Mouse (Mus musculus): Measurements from ENCODE around the gene Gm11084.
"Not testable (repeated sequence)": the region's sequence is repeated elsewhere in the genome, so short reads cannot be mapped to it uniquely, and the experiment has no call there.

The Gm11084 gene

DNA sequence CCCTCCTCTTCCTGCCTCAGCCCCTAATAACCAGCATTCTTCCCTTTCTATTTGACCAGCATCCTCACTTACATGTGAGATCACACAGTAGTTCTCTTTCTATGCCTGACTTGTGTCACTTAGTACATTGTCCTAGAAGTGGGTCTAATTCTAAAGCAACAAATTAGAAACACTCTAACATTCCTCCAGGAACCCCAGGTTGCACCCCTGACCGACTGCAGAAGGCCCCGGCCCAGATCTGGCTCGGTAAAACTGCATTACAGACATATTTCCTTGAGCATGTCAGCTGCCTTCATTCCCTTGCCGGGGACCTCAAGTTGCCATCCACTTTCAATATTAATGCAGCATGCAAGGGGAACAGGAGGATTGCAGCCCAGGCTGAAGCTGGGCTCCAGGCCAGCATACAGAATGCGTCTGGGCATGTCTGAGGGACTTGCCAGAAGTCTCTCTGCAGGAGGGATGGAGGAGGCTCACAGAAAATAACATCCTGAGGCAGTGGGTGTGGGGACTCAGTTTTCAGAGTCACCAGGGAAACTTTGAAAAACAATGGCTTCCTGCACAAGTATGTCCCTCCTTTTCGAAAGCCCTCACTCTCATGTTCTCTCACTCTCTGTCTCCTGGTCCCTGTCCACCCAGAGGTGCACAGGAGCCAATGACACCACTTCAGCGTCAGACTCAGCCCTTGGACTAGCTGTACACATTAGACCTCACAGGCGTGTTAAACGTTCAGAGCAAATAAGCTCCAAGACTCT lies 9.0 kb upstream of the Gm11084 start:
- DNase-seq (ENCODE audit: inconsistent ontology term) = peak; percentile 87

GRCm38 (mm10) chr2:72994165-72994564 lies 7.6 kb upstream of the Gm11084 start:
- DNase-seq (ENCODE audit: inconsistent ontology term) = no peak

- no peak for DNase-seq (ENCODE audit: inconsistent ontology term)
Measured at GRCm38 (mm10) chr2:72992497-72992896, 6.0 kb upstream of the Gm11084 start.

- not testable (repeated sequence) for DNase-seq (ENCODE audit: inconsistent ontology term)
Measured at GRCm38 (mm10) chr2:72988945-72989344, 2.4 kb upstream of the Gm11084 start.

DNA sequence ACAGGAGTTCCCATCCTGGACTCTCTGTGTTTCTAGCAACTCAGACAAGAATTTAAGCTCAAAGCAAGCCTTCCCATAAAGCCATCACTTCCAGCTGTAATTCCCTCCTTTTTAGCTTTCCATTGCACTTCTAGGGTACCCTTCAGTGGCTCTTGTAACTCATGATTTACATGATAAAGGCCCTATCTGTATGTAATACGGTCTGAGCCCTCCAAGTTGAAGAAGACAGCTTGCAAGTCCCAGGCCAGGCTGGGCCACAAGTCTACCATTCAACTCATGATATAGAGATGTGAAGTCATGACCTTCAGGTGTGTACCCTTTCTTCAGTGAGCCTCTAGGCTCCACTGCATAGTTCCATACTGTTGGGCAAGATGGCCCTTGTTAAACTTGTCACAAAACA lies 1.0 kb downstream of the Gm11084 start:
- DNase-seq (ENCODE audit: inconsistent ontology term) = no peak

DNA sequence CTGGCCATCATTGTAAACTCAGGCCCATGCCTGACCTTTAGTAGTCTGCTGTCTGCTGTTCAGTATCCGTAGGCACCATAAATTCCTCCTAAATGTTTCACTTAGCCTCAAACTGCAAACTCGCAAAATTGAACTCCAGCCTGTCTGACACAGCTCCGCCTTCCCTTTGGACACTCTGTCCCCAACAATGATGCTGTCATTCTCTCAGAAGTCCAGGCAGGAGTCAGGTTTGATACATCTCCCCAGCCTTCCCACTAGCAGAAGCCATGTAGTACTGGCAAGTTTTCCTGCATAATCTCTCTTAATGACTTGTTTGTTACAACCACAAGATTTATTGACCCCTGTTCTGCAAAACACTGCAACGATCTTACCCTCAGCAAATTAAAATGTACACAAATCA lies 1.7 kb downstream of the Gm11084 start:
- no peak for DNase-seq (ENCODE audit: inconsistent ontology term)

DNA sequence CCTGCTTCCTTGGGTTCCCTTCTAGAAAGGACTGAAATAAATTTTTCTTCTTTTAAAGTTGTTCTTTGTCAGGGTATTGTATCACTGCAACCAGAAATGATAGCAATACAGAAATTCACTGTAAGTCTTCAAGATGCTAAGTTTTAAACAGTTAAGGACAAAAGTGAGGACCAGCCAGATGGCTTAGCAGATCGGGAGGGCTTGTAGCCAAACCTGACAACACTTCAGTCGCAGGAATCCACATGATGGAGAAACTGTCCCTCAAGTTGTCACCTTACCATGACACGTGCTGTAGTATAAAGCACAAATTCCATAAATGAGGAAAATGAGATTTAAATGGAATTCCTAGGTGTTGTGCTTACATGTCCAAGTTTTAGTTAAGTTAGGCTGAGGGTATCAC lies 3.3 kb downstream of the Gm11084 start:
- no peak for DNase-seq (ENCODE audit: inconsistent ontology term)

GRCm38 (mm10) chr2:72982110-72982785 lies 4.3 kb downstream of the Gm11084 start:
- no peak for DNase-seq (ENCODE audit: inconsistent ontology term)

GRCm38 (mm10) chr2:72981441-72982109 lies 4.9 kb downstream of the Gm11084 start:
- no peak for DNase-seq (ENCODE audit: inconsistent ontology term)

- DNase-seq (ENCODE audit: inconsistent ontology term) = no peak
Measured at GRCm38 (mm10) chr2:72981075-72981420, 5.5 kb downstream of the Gm11084 start.

DNA sequence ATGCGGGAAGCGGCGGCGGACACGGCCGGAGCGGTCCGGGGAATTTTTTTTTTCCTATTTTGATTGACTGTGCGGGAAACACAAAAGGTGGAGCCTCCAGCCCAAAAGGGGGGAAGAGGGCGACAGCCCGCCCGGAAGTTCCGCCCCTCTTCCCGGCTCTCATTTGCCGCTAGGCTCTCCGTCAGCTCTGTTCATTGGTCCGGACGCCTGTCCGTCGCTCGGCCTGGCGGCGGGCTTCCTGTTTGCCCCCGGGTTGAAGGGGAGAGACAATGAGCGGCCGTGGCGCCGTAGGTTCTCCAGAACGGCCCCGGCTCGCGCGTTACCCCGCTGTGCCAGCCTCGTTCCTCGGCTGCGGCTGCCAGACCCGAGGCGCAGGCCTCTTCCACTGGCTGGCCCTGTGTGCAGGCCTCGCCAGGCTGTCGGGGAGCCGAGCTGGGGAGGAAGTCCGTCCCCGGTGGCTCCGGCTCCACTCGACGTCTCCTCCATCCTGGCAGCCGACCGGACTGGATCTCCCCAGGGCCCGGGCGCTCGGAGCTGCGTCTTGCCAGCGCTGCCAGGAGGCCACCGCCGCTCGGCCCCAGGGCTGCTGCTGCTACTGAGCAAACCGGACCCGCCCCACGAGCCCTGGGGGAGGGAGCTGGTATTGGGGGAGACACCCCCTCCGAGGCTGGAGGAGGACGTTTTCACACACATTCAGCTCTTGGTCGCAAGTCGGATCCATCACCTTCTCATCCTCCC lies 6.0 kb downstream of the Gm11084 start, which contains the start of gene Sp3:
Sp3 (minus strand) TSS at position 110 of the 738 bp plus-strand sequence.
- peak; percentile 99 for DNase-seq (ENCODE audit: inconsistent ontology term)

- DNase-seq (ENCODE audit: inconsistent ontology term) = peak; percentile 97
Measured at GRCm38 (mm10) chr2:72979659-72980071, 6.9 kb downstream of the Gm11084 start.

DNA sequence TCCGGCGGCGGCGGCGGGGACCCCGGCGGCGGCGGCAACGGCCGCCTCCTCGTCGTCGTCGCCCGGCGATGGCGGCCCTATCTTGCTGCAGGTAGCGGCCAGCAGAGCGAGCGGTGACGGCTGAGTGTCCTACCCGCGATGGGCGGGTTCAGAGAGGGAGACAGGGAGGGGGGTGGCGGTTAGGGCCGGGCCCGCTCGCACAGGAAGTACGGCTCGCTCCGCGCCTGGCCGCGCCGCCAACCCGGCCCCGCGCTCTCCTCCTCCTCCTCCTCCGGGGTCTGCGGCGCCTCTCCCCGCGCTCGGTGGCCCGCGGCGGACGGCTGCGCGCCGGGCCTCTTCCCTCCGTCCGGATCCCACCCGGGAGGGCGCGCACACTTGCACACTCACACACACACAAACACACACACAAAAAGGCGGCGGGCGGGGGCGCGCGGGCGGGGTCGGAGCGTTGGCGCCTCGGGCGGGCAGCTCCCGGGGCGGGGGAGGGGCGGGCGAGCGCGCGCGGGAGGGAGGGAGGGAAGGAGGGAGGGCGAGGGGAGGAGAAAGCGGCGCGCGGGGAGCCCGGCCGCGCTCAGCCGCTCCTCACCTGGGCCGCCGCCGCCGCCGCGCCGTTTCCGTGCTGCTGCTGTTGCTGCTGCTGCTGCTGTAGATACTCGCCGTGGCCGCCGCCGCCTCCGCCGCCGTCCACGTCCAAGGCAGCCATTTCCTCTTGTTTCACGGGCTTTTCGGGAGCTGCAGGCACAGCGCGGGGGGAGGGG lies 7.4 kb downstream of the Gm11084 start:
- DNase-seq (ENCODE audit: inconsistent ontology term) = peak; percentile 95

GRCm38 (mm10) chr2:72978473-72978872 lies 8.0 kb downstream of the Gm11084 start:
- DNase-seq (ENCODE audit: inconsistent ontology term) = peak; percentile 74

- DNase-seq (ENCODE audit: inconsistent ontology term) = no peak
Measured at GRCm38 (mm10) chr2:72977272-72977671, 9.2 kb downstream of the Gm11084 start.

DNA sequence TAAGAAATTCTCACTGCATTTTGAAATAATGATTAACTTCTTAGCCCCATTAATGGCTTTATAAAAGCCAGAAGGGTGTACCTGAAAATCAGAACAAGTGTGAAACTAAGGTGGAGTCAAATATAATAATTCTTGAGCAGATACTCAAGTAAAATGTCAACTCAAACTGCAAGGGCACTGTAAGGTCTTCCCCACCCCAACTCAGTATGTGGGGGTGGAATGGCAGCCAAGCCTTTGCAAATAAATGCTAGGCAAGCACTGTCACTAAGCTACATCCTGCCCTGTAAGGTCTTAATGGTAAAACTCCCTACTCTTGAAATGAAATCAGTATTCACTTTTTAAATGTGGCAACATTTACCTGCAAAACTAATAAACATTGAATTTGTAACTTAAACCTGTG lies 10.5 kb downstream of the Gm11084 start:
- DNase-seq (ENCODE audit: inconsistent ontology term) = no peak

DNA sequence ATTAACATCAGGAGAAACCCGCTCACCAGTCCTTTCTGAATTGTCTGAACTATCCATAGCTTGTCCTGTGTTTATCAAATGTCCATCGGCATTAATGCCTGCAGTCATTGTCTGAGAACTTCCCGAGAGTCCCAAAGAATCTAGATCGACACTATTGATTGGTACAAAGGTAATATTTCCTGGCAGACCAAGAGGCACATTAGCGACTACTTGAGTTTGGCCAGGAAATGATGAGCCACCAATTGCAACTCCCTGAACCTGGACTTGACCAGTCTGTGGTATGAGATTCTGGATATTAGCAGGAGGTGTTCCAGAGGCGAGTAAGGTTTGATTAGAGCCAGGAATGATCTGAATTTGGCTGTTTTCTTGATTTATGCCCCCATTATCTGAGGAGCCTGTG lies 15.7 kb downstream of the Gm11084 start:
- DNase-seq (ENCODE audit: inconsistent ontology term) = no peak

DNA sequence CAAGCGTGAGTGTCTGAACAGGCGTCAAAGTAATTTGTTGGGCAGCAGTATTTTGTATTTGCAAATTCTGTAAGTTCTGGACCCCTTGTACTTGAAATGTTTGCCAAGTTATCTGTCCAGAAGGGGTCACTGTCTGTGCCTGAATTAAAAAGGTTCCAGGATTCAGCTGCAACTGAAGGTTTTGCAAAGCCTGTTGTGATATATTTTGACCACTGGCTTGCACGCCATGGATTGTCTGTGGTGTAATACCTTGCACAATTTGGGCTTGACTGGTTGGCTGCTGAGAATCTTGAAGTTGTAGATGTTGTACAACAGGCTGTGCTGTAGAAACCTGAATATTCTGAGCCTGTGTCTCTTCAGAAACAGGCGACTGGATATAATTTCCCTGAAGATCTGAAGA lies 16.2 kb downstream of the Gm11084 start:
- DNase-seq (ENCODE audit: inconsistent ontology term) = no peak

DNA sequence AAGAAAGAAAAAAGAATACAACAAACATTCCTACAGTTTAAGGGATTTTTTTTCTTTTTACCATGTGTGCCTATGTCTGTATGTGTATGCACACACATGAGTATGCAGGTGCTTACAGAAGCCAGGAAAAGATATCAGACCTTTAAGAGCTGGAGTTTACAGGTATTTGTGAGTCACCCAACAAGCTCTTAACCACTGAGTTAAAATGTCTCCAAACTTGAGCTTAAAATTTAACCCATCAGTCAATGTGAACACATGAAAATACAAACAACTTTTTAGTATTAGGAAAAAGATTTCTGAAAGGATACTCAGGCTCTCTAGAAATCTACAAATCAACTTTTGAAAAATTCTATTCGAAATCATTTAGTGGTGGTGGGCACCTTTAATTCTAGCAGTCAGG lies 18.0 kb downstream of the Gm11084 start:
- DNase-seq (ENCODE audit: inconsistent ontology term) = no peak

DNA sequence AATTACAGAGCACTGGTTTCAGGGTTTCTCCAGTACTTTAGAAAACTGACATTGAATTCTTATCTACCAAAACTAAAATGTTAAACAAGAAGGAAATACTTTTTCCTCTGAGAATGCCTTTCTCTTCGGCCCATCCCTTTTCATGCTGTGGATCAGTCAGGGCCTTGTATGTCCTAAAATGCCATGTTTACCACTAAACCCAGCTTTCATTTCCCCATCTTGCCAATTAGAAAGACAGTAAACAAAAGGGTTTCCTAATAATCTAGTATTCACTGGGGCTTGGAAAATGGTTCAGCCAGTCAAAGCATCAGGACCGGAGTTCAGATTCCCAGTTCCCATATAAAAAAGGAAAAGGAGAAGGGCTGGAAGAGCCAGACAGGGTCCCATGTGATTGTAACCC lies 21.1 kb downstream of the Gm11084 start:
- no peak for DNase-seq (ENCODE audit: inconsistent ontology term)

DNA sequence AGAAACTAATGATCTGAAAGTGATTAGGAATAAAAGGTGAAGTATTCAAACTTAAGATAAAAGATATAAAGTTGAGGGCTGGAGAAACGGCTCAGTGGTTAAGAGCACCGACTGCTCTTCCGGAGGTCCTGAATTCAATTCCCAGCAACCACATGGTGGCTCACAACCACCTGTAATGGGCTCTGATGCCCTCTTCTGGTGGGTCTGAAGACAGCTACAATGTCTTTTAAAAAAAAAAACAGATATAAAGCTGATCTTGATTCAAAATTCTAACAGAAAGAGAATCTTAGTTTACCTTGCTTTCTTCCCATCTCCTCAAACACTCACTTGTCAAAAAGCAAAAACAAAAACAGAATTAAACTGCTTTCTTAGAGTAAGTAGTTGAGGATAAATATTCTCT lies 30.1 kb downstream of the Gm11084 start:
- no peak for DNase-seq (ENCODE audit: inconsistent ontology term)

Measured in Muller cell, postnatal 12 days (primary cell).